In genomic region chr13:107113949-107114690, GRCm38 (mm10) we compare ENCODE assay signal across 8 mouse cellular contexts.
A peak's percentile ranks its signal among the peaks of the same experiment; 100 is the strongest.
DNase-seq lines count a peak whose midpoint lies in the region; ATAC-seq lines count a peak whose summit lies in the region.

No protein-coding gene starts in this region.

- DNase-seq in liver: peak; percentile 84
- peak; percentile 94 for DNase-seq in embryo, embryonic 10.5 days (ENCODE audit: low spot score)
- DNase-seq in gastrocnemius, postnatal 14 days: peak; percentile 75
- DNase-seq in left cerebral cortex, postnatal 25 days (ENCODE audit: low spot score in 2 of 2): peak; percentile 88 to 91
- peak; percentile 96 for DNase-seq in midbrain, embryonic 14.5 days
- peak; percentile 56 for DNase-seq in spleen, adult 12 weeks (ENCODE audit: low spot score)

- H3K4me2 ChIP-seq in liver, embryonic 12.5 days: no peak overlapping the region
- no peak overlapping the region for H3K4me2 ChIP-seq in intestine, embryonic 15.5 days (replicated peaks)
- H3K4me2 ChIP-seq in midbrain, embryonic 14.5 days (ENCODE audit: low read length): no peak overlapping the region

- no peak overlapping the region for H3K4me3 ChIP-seq in liver, embryonic 12.5 days
- H3K4me3 ChIP-seq in intestine, embryonic 15.5 days (replicated peaks): no peak overlapping the region
- no peak overlapping the region for H3K4me3 ChIP-seq in midbrain, embryonic 14.5 days (replicated peaks; ENCODE audit: low read depth, low read length)

- no peaks in the 10 kb centered on the region for H3K36me3 ChIP-seq in liver, embryonic 12.5 days
- H3K36me3 ChIP-seq in intestine, embryonic 15.5 days: no peaks in the 10 kb centered on the region
- H3K36me3 ChIP-seq in midbrain, embryonic 14.5 days (ENCODE audit: control insufficient read depth, insufficient read depth, low read length): no peaks in the 10 kb centered on the region

- H3K9ac ChIP-seq in liver, embryonic 12.5 days: no peak overlapping the region
- no peak overlapping the region for H3K9ac ChIP-seq in intestine, embryonic 15.5 days
- no peak overlapping the region for H3K9ac ChIP-seq in midbrain, embryonic 14.5 days (replicated peaks; ENCODE audit: low read length)

- no peak; the same call in 1 of the 2 replicates for ATAC-seq in liver, embryonic 12.5 days
- peak; percentile 43; the same call in 1 of the 2 replicates for ATAC-seq in intestine, embryonic 15.5 days
- peak; percentile 27; the same call in 1 of the 2 replicates for ATAC-seq in midbrain, embryonic 14.5 days (ENCODE audit: low FRiP score, low TSS enrichment)

- H3K27me3 ChIP-seq in liver, embryonic 12.5 days (replicated peaks): 0 out of 2 replicates have a peak, but pooled peaks cover 4% of the 10 kb centered on the region
- H3K27me3 ChIP-seq in intestine, embryonic 15.5 days (replicated peaks): no peaks in the 10 kb centered on the region
- H3K27me3 ChIP-seq in midbrain, embryonic 14.5 days (ENCODE audit: control insufficient read depth, insufficient read depth, low read length): no peaks in the 10 kb centered on the region

- H3K4me1 ChIP-seq in liver, embryonic 12.5 days: no peaks in the 10 kb centered on the region
- H3K4me1 ChIP-seq in intestine, embryonic 15.5 days (replicated peaks): no peaks in the 10 kb centered on the region
- no peaks in the 10 kb centered on the region for H3K4me1 ChIP-seq in midbrain, embryonic 14.5 days (ENCODE audit: control insufficient read depth, insufficient read depth, low read length)

- no peaks in the 10 kb centered on the region for H3K9me3 ChIP-seq in liver, embryonic 12.5 days (replicated peaks)
- H3K9me3 ChIP-seq in intestine, embryonic 15.5 days: no peaks in the 10 kb centered on the region
- no peaks in the 10 kb centered on the region for H3K9me3 ChIP-seq in midbrain, embryonic 14.5 days (ENCODE audit: control insufficient read depth, low read length)

- H3K27ac ChIP-seq in liver, embryonic 12.5 days: no peak overlapping the region
- H3K27ac ChIP-seq in intestine, embryonic 15.5 days: no peak overlapping the region
- no peak overlapping the region for H3K27ac ChIP-seq in midbrain, embryonic 14.5 days (replicated peaks; ENCODE audit: low read depth, low read length)

- intact Hi-C loops in gastrocnemius, postnatal 14 days (cut with DNase I; ENCODE audit: low total_unique reads): no loop called here
- intact Hi-C loops in left cerebral cortex, postnatal 25 days (cut with DNase I): loop anchor here (5.0 kb wide), 1 partner anchor 1043 kb away; the partner anchor contains the start of genes Ercc8 and Ndufaf2

- 54% methylated on average over 22 of the region's 22 CpGs for WGBS in liver, embryonic 12.5 days (ENCODE audit: insufficient replicate concordance)
- 52% methylated on average over 22 of the region's 22 CpGs for WGBS in intestine, embryonic 15.5 days
- 65% methylated on average over 22 of the region's 22 CpGs for WGBS in midbrain, embryonic 14.5 days
